Mouse (Mus musculus): ENCODE measurements around the gene Osbp2.
A peak's percentile ranks its signal among the peaks of the same experiment; 100 is the strongest.

Gene Osbp2

GRCm38 (mm10) chr11:3862661-3863453 lies 846 bp downstream of the Osbp2 start:
- DNase-seq (ENCODE audit: low spot score in 2 of 2), result no peak

GRCm38 (mm10) chr11:3860361-3860760 lies 3.3 kb downstream of the Osbp2 start:
- DNase-seq (ENCODE audit: low spot score in 2 of 2), result no peak

- DNase-seq (ENCODE audit: low spot score in 2 of 2), result no peak
Measured at GRCm38 (mm10) chr11:3859778-3860177, 3.9 kb downstream of the Osbp2 start.

GRCm38 (mm10) chr11:3857902-3858301 lies 5.8 kb downstream of the Osbp2 start:
- no peak for DNase-seq (ENCODE audit: low spot score in 2 of 2)

GRCm38 (mm10) chr11:3855846-3856245 lies 7.9 kb downstream of the Osbp2 start:
- DNase-seq (ENCODE audit: low spot score in 2 of 2), result no peak

GRCm38 (mm10) chr11:3854156-3854555 lies 9.5 kb downstream of the Osbp2 start:
- DNase-seq (ENCODE audit: low spot score in 2 of 2), result no peak

GRCm38 (mm10) chr11:3853481-3854034 lies 10.1 kb downstream of the Osbp2 start:
- DNase-seq (ENCODE audit: low spot score in 2 of 2), result peak; percentile 36

- no peak for DNase-seq (ENCODE audit: low spot score in 2 of 2)
Measured at GRCm38 (mm10) chr11:3853031-3853430, 10.7 kb downstream of the Osbp2 start.

GRCm38 (mm10) chr11:3851872-3852271 lies 11.8 kb downstream of the Osbp2 start:
- DNase-seq (ENCODE audit: low spot score in 2 of 2), result no peak

- no peak for DNase-seq (ENCODE audit: low spot score in 2 of 2)
Measured at GRCm38 (mm10) chr11:3850746-3851277, 12.9 kb downstream of the Osbp2 start.

GRCm38 (mm10) chr11:3850315-3850614 lies 13.4 kb downstream of the Osbp2 start:
- DNase-seq (ENCODE audit: low spot score in 2 of 2), result no peak

- DNase-seq (ENCODE audit: low spot score in 2 of 2), result no peak
Measured at GRCm38 (mm10) chr11:3849469-3850314, 14.0 kb downstream of the Osbp2 start.

- DNase-seq (ENCODE audit: low spot score in 2 of 2), result no peak
Measured at GRCm38 (mm10) chr11:3846351-3846750, 17.4 kb downstream of the Osbp2 start.

- DNase-seq (ENCODE audit: low spot score in 2 of 2), result peak; percentile 21 to 46
Measured at GRCm38 (mm10) chr11:3843943-3844734, 19.6 kb downstream of the Osbp2 start.

GRCm38 (mm10) chr11:3835271-3835670 lies 28.4 kb downstream of the Osbp2 start:
- DNase-seq (ENCODE audit: low spot score in 2 of 2), result no peak

- DNase-seq (ENCODE audit: low spot score in 2 of 2), result peak in 1 of 2 experiments; percentile 13
Measured at GRCm38 (mm10) chr11:3834421-3835098, 29.1 kb downstream of the Osbp2 start.

- DNase-seq (ENCODE audit: low spot score in 2 of 2), result no peak
Measured at GRCm38 (mm10) chr11:3833544-3834420, 29.9 kb downstream of the Osbp2 start.

- no peak for DNase-seq (ENCODE audit: low spot score in 2 of 2)
Measured at GRCm38 (mm10) chr11:3832193-3832901, 31.4 kb downstream of the Osbp2 start.

GRCm38 (mm10) chr11:3829736-3830135 lies 34.0 kb downstream of the Osbp2 start:
- DNase-seq (ENCODE audit: low spot score in 2 of 2), result no peak

All from heart, adult 9 months (tissue).